Comparison of ENCODE assay signal across 20 mouse cellular contexts in the genomic region with DNA sequence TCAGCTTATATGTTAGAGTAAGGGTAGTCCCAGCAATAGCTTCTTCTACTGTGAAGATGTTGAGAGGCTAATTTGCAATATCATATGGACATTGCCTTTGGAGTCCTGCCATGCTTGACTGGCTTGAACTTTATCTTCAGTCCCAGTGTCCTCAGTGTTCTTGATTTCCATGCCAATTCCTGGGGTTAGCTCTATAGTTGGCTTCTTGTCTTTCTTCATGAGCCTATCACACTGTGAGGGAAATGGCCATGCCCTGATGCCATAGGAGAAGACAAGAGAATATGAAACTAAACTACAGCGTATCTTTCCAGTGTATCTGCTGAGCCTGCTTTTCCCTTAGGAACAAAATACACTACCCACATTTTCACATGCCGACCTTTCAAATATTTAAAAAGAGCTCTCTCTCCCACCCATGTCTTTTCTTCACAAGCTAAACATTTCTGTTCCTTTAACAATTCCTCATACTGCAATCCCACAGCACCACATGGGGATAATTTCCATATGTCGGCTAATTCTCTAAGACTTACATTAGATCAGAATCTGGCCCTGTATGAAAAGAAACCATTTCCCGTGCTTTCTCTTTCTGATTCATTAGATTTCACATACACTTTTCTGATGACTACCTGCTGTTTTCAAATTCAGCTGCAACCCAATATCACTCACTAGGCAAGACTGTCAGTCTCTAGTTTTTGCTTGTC.
DNase-seq lines count a peak whose midpoint lies in the region; ATAC-seq lines count a peak whose summit lies in the region.
"Had no signal": no experiment of that assay in that cellular context is flagged by ENCODE, and none has a peak within 500 bp of the region (broad histone marks: within the 10 kb centered on the region; RNA-seq: fewer than 3 reads in every experiment).

No protein-coding gene starts in this region.

- no peaks in the 10 kb centered on the region for H3K36me3 ChIP-seq in embryonic facial prominence, embryonic 11.5 days (replicated peaks; ENCODE audit: control insufficient read depth, insufficient read depth, low read depth, low read length)
- no peaks in the 10 kb centered on the region for H3K36me3 ChIP-seq in embryonic facial prominence, embryonic 10.5 days (replicated peaks)
- no peaks in the 10 kb centered on the region for H3K36me3 ChIP-seq in kidney, embryonic 14.5 days (ENCODE audit: control insufficient read depth, insufficient read depth, low read length)
- no peaks in the 10 kb centered on the region for H3K36me3 ChIP-seq in embryonic facial prominence, embryonic 15.5 days
- no peaks in the 10 kb centered on the region for H3K36me3 ChIP-seq in midbrain, embryonic 16.5 days (ENCODE audit: control insufficient read depth, insufficient read depth, low read length)
- H3K36me3 ChIP-seq: forebrain, embryonic 12.5 days; heart, embryonic 10.5 days; limb, embryonic 13.5 days; neural tube, embryonic 12.5 days had no signal

- no peaks in the 10 kb centered on the region for H3K27me3 ChIP-seq in embryonic facial prominence, embryonic 11.5 days (ENCODE audit: control insufficient read depth, insufficient read depth, low read length)
- H3K27me3 ChIP-seq in embryonic facial prominence, embryonic 10.5 days (replicated peaks; ENCODE audit: low read depth, poor library complexity, severe bottlenecking) = no peaks in the 10 kb centered on the region
- no peaks in the 10 kb centered on the region for H3K27me3 ChIP-seq in kidney, embryonic 14.5 days (ENCODE audit: control insufficient read depth, insufficient read depth, low read length)
- no peaks in the 10 kb centered on the region for H3K27me3 ChIP-seq in embryonic facial prominence, embryonic 15.5 days
- no peaks in the 10 kb centered on the region for H3K27me3 ChIP-seq in midbrain, embryonic 16.5 days (ENCODE audit: control insufficient read depth, insufficient read depth, low read depth, low read length)
- H3K27me3 ChIP-seq: forebrain, embryonic 12.5 days; neural tube, embryonic 12.5 days had no signal

- no peaks in the 10 kb centered on the region for H3K9me3 ChIP-seq in embryonic facial prominence, embryonic 11.5 days (replicated peaks; ENCODE audit: control insufficient read depth, low read length)
- H3K9me3 ChIP-seq in embryonic facial prominence, embryonic 10.5 days = no peaks in the 10 kb centered on the region
- H3K9me3 ChIP-seq in kidney, embryonic 14.5 days (ENCODE audit: control insufficient read depth, low read length) = no peaks in the 10 kb centered on the region
- no peaks in the 10 kb centered on the region for H3K9me3 ChIP-seq in embryonic facial prominence, embryonic 15.5 days (replicated peaks)
- H3K9me3 ChIP-seq in midbrain, embryonic 16.5 days (replicated peaks; ENCODE audit: control insufficient read depth, low read length, poor library complexity, severe bottlenecking) = no peaks in the 10 kb centered on the region
- H3K9me3 ChIP-seq: forebrain, embryonic 12.5 days; heart, embryonic 10.5 days; limb, embryonic 13.5 days; neural tube, embryonic 12.5 days had no signal

- peak; percentile 17 for DNase-seq in embryonic facial prominence, embryonic 11.5 days (ENCODE audit: low spot score)
- DNase-seq in embryonic facial prominence, embryonic 10.5 days (ENCODE audit: low spot score) = no peak
- peak; percentile 21 to 25 for DNase-seq in kidney, postnatal 36 days
- peak; percentile 17 for DNase-seq in cerebellum, adult 11-12 months
- DNase-seq in layer of hippocampus, postnatal 10 days (ENCODE audit: low spot score in 2 of 2) = no peak
- DNase-seq: adrenal gland, adult 2 months; heart, postnatal 14 days; lung, postnatal 10 days; spleen, adult 18-20 months; thymus, postnatal 14 days had no signal

- H3K4me1 ChIP-seq in embryonic facial prominence, embryonic 11.5 days (ENCODE audit: control insufficient read depth, insufficient read depth, low read length) = no peaks in the 10 kb centered on the region
- H3K4me1 ChIP-seq in embryonic facial prominence, embryonic 10.5 days = peaks cover 7% of the 10 kb centered on the region
- no peaks in the 10 kb centered on the region for H3K4me1 ChIP-seq in kidney, embryonic 14.5 days (ENCODE audit: control insufficient read depth, insufficient read depth, low read length)
- H3K4me1 ChIP-seq in embryonic facial prominence, embryonic 15.5 days = no peaks in the 10 kb centered on the region
- peaks cover 4% of the 10 kb centered on the region; the same call in 1 of the 2 replicates for H3K4me1 ChIP-seq in midbrain, embryonic 16.5 days (ENCODE audit: control insufficient read depth, insufficient read depth, low read length)
- H3K4me1 ChIP-seq: heart, embryonic 10.5 days; neural tube, embryonic 12.5 days had no signal

- WGBS in embryonic facial prominence, embryonic 11.5 days = 64% methylated on average over 4 of the region's 4 CpGs
- 85% methylated on average over 4 of the region's 4 CpGs for WGBS in embryonic facial prominence, embryonic 10.5 days
- 84% methylated on average over 4 of the region's 4 CpGs for whole genome bisulfite sequencing in kidney, embryonic 14.5 days
- WGBS in embryonic facial prominence, embryonic 15.5 days = 29% methylated on average over 4 of the region's 4 CpGs
- WGBS in midbrain, embryonic 16.5 days = 64% methylated on average over 4 of the region's 4 CpGs

- no peak overlapping the region for H3K27ac ChIP-seq in embryonic facial prominence, embryonic 11.5 days (replicated peaks; ENCODE audit: low read depth, low read length)
- no peak overlapping the region for H3K27ac ChIP-seq in embryonic facial prominence, embryonic 10.5 days (replicated peaks)
- no peak overlapping the region for H3K27ac ChIP-seq in kidney, embryonic 14.5 days (ENCODE audit: low read depth, low read length)
- H3K27ac ChIP-seq in embryonic facial prominence, embryonic 15.5 days (replicated peaks) = no peak overlapping the region
- H3K27ac ChIP-seq in midbrain, embryonic 16.5 days (ENCODE audit: low read length) = no peak overlapping the region
- H3K27ac ChIP-seq: forebrain, embryonic 12.5 days; heart, embryonic 10.5 days; hindbrain, embryonic 14.5 days; limb, embryonic 13.5 days; liver, embryonic 14.5 days; neural tube, embryonic 12.5 days had no signal

- no peak overlapping the region for H3K4me2 ChIP-seq in embryonic facial prominence, embryonic 11.5 days (ENCODE audit: low read depth, low read length)
- no peak overlapping the region for H3K4me2 ChIP-seq in kidney, embryonic 14.5 days (replicated peaks; ENCODE audit: low read depth, low read length)
- H3K4me2 ChIP-seq in embryonic facial prominence, embryonic 15.5 days (replicated peaks) = no peak overlapping the region
- no peak overlapping the region for H3K4me2 ChIP-seq in midbrain, embryonic 16.5 days (ENCODE audit: low read length)
- H3K4me2 ChIP-seq: forebrain, embryonic 12.5 days; hindbrain, embryonic 14.5 days; limb, embryonic 13.5 days; neural tube, embryonic 12.5 days had no signal

- H3K9ac ChIP-seq in embryonic facial prominence, embryonic 11.5 days (replicated peaks; ENCODE audit: low read length) = no peak overlapping the region
- no peak overlapping the region for H3K9ac ChIP-seq in kidney, embryonic 14.5 days (ENCODE audit: low read depth, low read length)
- no peak overlapping the region for H3K9ac ChIP-seq in embryonic facial prominence, embryonic 15.5 days
- no peak overlapping the region for H3K9ac ChIP-seq in midbrain, embryonic 16.5 days (ENCODE audit: low read depth, low read length)
- H3K9ac ChIP-seq: forebrain, embryonic 12.5 days; hindbrain, embryonic 14.5 days; limb, embryonic 13.5 days; liver, embryonic 14.5 days; neural tube, embryonic 12.5 days had no signal

- H3K4me3 ChIP-seq in embryonic facial prominence, embryonic 11.5 days (ENCODE audit: low read depth, low read length) = no peak overlapping the region
- H3K4me3 ChIP-seq in embryonic facial prominence, embryonic 10.5 days = no peak overlapping the region
- H3K4me3 ChIP-seq in kidney, embryonic 14.5 days (ENCODE audit: low read length) = no peak overlapping the region
- H3K4me3 ChIP-seq in embryonic facial prominence, embryonic 15.5 days (replicated peaks) = no peak overlapping the region
- no peak overlapping the region for H3K4me3 ChIP-seq in midbrain, embryonic 16.5 days (ENCODE audit: low read depth, low read length)
- H3K4me3 ChIP-seq: forebrain, embryonic 12.5 days; heart, embryonic 10.5 days; limb, embryonic 13.5 days; neural tube, embryonic 12.5 days had no signal

- no peak for ATAC-seq in embryonic facial prominence, embryonic 11.5 days (replicated peaks; ENCODE audit: insufficient number of reproducible peaks, low FRiP score, low TSS enrichment, low read depth)
- ATAC-seq in kidney, embryonic 14.5 days (ENCODE audit: low FRiP score, low TSS enrichment) = no peak
- 0 out of 2 replicates have a peak, but pooled peaks have one; percentile 11 for ATAC-seq in embryonic facial prominence, embryonic 15.5 days (ENCODE audit: insufficient number of reproducible peaks, low FRiP score, low TSS enrichment, low read depth)
- ATAC-seq in midbrain, embryonic 16.5 days = no peak
- ATAC-seq: intestine, postnatal 0 days had no signal

Comparison
In these comparisons a context has a peak if more than half of its experiments do, and no peak if none do; other contexts are left out.
1. DNase-seq: peak in embryonic facial prominence, embryonic 11.5 days (single experiment), kidney, postnatal 36 days (2 of 2) and cerebellum, adult 11-12 months (single experiment); none in embryonic facial prominence, embryonic 10.5 days (single experiment) and layer of hippocampus, postnatal 10 days (0 of 2).